Mouse (Mus musculus) kidney, adult 2 months (tissue): ENCODE results near the gene Lipc.

Experiments
- CTCF ChIP-seq: fragments of 200-500 bp; conservative IDR thresholded peaks from 2 replicates; pipeline ENCODE4 v1.5.1; 2011; ENCODE audit warnings: low read depth, mild to moderate bottlenecking, control low read depth, low read length, moderate library complexity, mixed read lengths; ENCODE audit not compliant: insufficient read depth, insufficient read length
- POLR2A ChIP-seq: fragments of 200-500 bp; IDR thresholded peaks from one replicate; pipeline ENCODE4 v1.6.1; 2011; ENCODE audit warnings: low read depth, low read length, control low read depth

DNA sequence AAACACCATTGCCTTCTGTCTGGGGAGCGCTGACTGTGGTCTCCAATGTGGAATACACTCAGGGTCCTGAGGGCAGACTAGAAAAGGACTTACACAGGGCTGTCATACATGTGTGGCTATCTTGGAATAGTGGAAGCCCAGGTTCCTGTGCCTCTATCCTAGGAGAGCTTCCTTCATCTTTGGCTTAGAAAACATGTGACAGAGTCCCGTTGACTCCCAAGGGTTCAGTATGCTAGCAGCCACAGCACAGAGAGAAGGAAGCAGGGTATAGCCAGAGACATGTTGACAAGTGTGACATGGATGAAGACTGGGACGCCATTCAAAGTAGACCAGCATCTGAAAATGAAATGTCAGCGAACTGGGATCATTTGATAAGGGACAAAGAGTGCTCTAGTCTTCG, 8.3 kb upstream of the Lipc start:
- TF ChIP-seq CTCF (no peak), POLR2A (no peak)
